Mouse (Mus musculus) intestine, postnatal 0 days (tissue): ENCODE results near the gene Tbccd1. TPM values are rescaled to one million over a fixed set of nuclear protein-coding genes. Genes with fewer than 3 reads are reported as not detected.
A peak's percentile ranks its signal among the peaks of the same experiment; 100 is the strongest.

ENCODE experiments used
- ATAC-seq: fragments of 200-750 bp; cut with Nextera tagmentation; 2 replicates; pipeline ENCODE4 v1.8.0; 2017; ENCODE audit warnings: mild to moderate bottlenecking, moderate TSS enrichment, moderate library complexity
- H3K27ac ChIP-seq: fragments of 300-500 bp; sonication (generic); 2 replicates; pipeline ENCODE4 v1.5.1; 2014; ENCODE audit warnings: mild to moderate bottlenecking, low read depth, low read length, moderate library complexity
- H3K27me3 ChIP-seq: fragments of 300-500 bp; sonication (generic); replicated peaks from 2 replicates; pipeline ENCODE4 v1.6.1; 2014; ENCODE audit warnings: low read length, mixed read lengths; ENCODE audit not compliant: control insufficient read depth, insufficient read depth
- H3K36me3 ChIP-seq: fragments of 300-500 bp; sonication (generic); 2 replicates; pipeline ENCODE4 v1.6.1; 2014; ENCODE audit warnings: mild to moderate bottlenecking, moderate library complexity; ENCODE audit not compliant: control insufficient read depth, insufficient read depth
- H3K4me1 ChIP-seq: fragments of 300-500 bp; sonication (generic); replicated peaks from 2 replicates; pipeline ENCODE4 v1.6.1; 2014; ENCODE audit warnings: antibody characterized with exemption, low read length, mixed read lengths; ENCODE audit not compliant: control insufficient read depth, insufficient read depth
- H3K4me2 ChIP-seq: fragments of 300-500 bp; sonication (generic); replicated peaks from 2 replicates; pipeline ENCODE4 v1.6.1; 2014; ENCODE audit warnings: low read depth, mild to moderate bottlenecking, moderate library complexity
- H3K4me3 ChIP-seq: fragments of 300-500 bp; sonication (generic); 2 replicates; pipeline ENCODE4 v1.5.1; 2014; ENCODE audit warnings: low read depth, low read length
- H3K9ac ChIP-seq: fragments of 300-500 bp; sonication (generic); 2 replicates; pipeline ENCODE4 v1.6.1; 2014; ENCODE audit warnings: mild to moderate bottlenecking, low read depth, low read length
- H3K9me3 ChIP-seq: fragments of 300-500 bp; sonication (generic); 2 replicates; pipeline ENCODE4 v1.6.1; 2016; ENCODE audit warnings: mixed run types; ENCODE audit not compliant: control insufficient read depth
- CTCF ChIP-seq: sonication (generic); IDR thresholded peaks from 2 replicates; pipeline ENCODE4 v1.5.1; 2016; ENCODE audit warnings: low read depth, mild to moderate bottlenecking, control low read depth, antibody characterized with exemption, moderate library complexity
- WGBS: fragments of 180-500 bp; shearing (Covaris S2); extraction: QIAGEN DNeasy Blood & Tissue Kit; methylation state at CpG from one replicate; pipeline ENCODE4 v1.1.7; 2014; 5-methylcytosine and 5-hydroxymethylcytosine counted together
- polyA plus RNA-seq: library from polyadenylated mRNA; unstranded; fragments of >200 nt; fragmentation: Nextera tagmentation; extraction: Ambion mirVana; gene quantifications from 2 replicates; pipeline ENCODE4 v1.2.1, GENCODE M21; 2015

Tbccd1 gene
- polyA plus RNA-seq, 1 experiment from 2014 or later, result 14.0 TPM

DNA sequence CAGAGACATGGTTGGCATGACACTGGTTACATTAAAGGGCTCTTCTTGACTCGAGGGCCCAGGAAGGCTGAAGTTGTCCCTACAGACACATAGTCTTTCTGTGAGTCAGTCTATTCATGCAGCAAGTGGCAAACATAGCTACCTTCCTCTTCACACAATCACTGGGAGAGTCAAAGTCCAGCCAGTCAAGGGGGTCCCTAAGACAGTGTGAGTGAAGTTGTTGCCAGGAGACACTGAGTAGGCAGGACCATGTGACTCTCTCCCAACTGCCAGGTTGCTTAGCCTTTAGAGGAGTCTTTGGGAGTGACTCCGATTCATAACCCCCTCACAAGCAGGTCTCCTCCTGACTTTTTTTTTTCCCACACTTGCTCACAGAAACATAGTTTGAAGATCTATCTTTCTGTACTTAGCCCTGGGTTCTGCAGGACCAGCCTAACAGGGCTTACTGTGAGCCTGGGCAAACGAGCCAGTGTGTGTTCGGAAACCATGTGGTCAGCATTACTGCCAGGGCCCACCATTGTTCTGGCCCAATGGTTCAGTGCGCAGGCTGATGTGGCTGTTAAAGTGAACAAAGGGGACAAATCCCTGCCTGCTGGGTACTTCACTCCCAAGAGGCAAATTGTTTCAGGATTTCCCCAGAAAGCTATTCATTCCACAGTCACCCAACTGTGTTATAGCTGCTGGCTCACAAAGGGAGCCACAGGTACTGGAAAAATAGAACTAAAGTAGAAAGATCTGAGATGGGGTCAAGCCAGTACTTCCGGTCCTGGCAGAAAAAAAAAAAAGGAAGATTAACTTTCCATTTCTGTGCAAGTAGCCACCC is 57.2 kb downstream of the Tbccd1 start:
- H3K36me3 ChIP-seq, result no peaks in the 10 kb centered on the region
- no peak overlapping the region for H3K9ac ChIP-seq
- TF ChIP-seq CTCF, result no peak
- no peaks in the 10 kb centered on the region for H3K27me3 ChIP-seq
- no peak for ATAC-seq
- no peaks in the 10 kb centered on the region for H3K9me3 ChIP-seq
- H3K4me3 ChIP-seq, result no peak overlapping the region
- H3K4me1 ChIP-seq, result no peaks in the 10 kb centered on the region
- H3K4me2 ChIP-seq, result no peak overlapping the region
- WGBS, result 73% methylated on average over 6 of the region's 6 CpGs
- no peak overlapping the region for H3K27ac ChIP-seq

DNA sequence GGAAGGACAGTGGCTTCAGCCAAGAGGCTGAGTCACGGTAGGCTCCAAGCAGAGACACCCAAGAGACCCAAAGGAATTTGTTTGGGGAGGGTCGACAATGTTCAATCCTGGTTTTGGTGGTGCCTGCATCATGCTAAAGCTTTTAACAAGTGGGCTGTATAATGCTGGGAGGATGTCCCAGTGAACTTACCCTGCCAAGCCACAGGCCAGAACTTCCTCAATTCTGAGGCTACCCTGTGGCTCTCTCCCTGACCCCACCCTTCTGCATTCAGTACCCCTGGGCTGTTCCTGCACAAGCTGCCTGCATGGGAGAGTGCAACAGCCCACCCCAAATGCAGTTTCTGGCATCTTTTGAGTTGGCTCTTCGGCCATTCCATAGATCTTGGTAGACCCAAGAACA is 58.9 kb downstream of the Tbccd1 start:
- no peaks in the 10 kb centered on the region for H3K4me1 ChIP-seq
- no peak for ATAC-seq
- H3K9me3 ChIP-seq, result no peaks in the 10 kb centered on the region
- H3K9ac ChIP-seq, result no peak overlapping the region
- H3K27ac ChIP-seq, result no peak overlapping the region
- no peaks in the 10 kb centered on the region for H3K27me3 ChIP-seq
- 71% methylated on average over 3 of the region's 3 CpGs for WGBS
- no peaks in the 10 kb centered on the region for H3K36me3 ChIP-seq
- no peak overlapping the region for H3K4me2 ChIP-seq
- no peak for TF ChIP-seq CTCF
- no peak overlapping the region for H3K4me3 ChIP-seq

DNA sequence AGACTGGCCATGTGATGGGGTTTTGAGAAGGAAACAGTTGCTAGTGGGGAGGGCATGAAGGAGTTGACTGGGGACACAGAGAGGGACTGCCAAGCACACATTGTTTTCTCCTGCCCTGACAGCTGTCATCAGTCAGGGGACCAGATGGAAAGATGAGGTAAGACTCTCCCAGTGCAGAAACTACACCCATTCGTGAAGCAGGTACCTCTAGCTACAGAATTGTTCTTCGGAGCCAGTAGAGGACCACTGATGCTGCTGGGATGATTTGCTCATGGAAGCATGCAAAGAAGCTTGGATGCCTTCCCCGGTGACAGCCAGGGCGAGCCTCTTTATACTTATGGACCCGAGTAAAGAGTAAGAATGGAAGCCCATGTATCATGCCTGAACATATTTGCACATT is 59.9 kb downstream of the Tbccd1 start:
- H3K27ac ChIP-seq, result no peak overlapping the region
- H3K36me3 ChIP-seq, result no peaks in the 10 kb centered on the region
- no peak for ATAC-seq
- H3K4me1 ChIP-seq, result no peaks in the 10 kb centered on the region
- no peak overlapping the region for H3K9ac ChIP-seq
- no peaks in the 10 kb centered on the region for H3K9me3 ChIP-seq
- H3K4me2 ChIP-seq, result no peak overlapping the region
- WGBS, result 71% methylated on average over 5 of the region's 5 CpGs
- TF ChIP-seq CTCF, result no peak
- no peak overlapping the region for H3K4me3 ChIP-seq
- no peaks in the 10 kb centered on the region for H3K27me3 ChIP-seq

DNA sequence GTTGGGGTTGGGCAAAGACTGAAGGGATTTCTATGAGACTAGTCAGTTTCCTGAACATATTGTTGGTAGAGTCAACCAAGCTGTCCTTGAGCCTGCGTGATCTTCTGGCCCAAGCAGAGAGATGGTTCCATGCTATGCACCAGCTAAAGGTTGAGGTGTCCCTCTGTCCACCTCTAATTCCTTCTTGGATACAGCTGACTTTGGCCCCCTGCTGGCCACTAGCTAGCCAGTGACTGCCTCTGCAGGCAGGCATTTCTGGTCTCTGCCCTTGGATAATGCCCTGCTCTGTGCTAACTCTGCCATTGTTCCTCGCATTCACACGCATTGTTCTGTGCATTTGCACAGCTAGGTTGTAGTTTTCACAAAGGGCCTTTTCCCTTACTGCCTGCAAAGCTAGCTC is 62.0 kb downstream of the Tbccd1 start:
- H3K4me2 ChIP-seq, result no peak overlapping the region
- no peak for ATAC-seq
- no peak overlapping the region for H3K27ac ChIP-seq
- no peak overlapping the region for H3K4me3 ChIP-seq
- WGBS, result 80% methylated on average over 3 of the region's 3 CpGs
- H3K9ac ChIP-seq, result no peak overlapping the region
- peak; percentile 66 for TF ChIP-seq CTCF
- no peaks in the 10 kb centered on the region for H3K9me3 ChIP-seq
- no peaks in the 10 kb centered on the region for H3K4me1 ChIP-seq
- H3K36me3 ChIP-seq, result no peaks in the 10 kb centered on the region
- no peaks in the 10 kb centered on the region for H3K27me3 ChIP-seq

DNA sequence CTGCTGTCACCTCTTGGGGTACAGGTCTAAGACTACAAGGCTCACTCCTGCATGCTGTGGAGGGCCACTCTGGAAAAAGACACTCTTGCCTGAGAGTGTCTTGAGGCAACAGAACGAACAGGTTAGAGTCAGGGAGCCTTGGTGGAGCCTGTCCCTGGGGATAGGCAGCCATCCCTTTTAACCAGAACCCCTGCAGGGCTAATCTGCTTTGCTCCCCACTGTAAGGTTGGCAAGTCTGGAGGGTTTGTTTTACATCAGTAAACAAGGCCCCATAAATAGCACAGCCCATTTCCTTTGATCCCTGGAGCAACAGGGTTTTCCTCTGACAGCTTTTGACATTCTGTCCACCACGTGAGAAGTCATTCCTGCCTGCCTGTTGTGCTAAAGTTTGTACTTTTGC is 66.2 kb downstream of the Tbccd1 start:
- TF ChIP-seq CTCF, result no peak
- Histone ChIP-seq H3K4me2 (no peak overlapping the region), H3K27ac (no peak overlapping the region), H3K36me3 (no peaks in the 10 kb centered on the region), H3K4me1 (no peaks in the 10 kb centered on the region), H3K9ac (no peak overlapping the region), H3K4me3 (no peak overlapping the region), H3K27me3 (no peaks in the 10 kb centered on the region), H3K9me3 (no peaks in the 10 kb centered on the region)
- ATAC-seq, result no peak
- WGBS, result 35% methylated on average over 2 of the region's 2 CpGs

DNA sequence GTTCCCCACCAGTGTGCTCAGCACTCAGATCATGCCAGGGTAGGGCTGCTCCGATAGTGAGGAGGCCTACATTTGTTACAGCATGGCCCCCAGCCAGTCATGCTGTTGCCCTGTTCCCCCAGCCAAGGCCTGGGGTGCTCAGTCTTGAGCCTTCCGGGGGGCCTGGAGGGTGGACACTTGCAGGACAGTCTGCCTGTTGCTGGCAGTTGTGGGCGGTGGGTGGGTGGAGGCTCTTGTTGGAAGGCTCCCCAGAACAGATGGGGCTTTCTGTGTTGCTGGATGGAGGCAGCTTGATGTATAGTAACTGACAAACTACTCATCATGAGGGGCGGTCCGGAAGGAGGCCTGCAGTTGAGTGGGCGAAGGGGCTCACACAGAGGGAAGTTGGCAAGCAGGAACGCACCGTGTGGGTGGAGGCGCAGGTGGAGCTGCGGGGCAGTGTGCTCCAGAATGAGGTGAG is 67.5 kb downstream of the Tbccd1 start:
- H3K4me3 ChIP-seq, result no peak overlapping the region
- H3K27ac ChIP-seq, result no peak overlapping the region
- TF ChIP-seq CTCF, result no peak
- H3K9ac ChIP-seq, result no peak overlapping the region
- WGBS, result 56% methylated on average over 10 of the region's 10 CpGs
- no peak overlapping the region for H3K4me2 ChIP-seq
- no peaks in the 10 kb centered on the region for H3K36me3 ChIP-seq
- ATAC-seq, result no peak
- H3K9me3 ChIP-seq, result no peaks in the 10 kb centered on the region
- no peaks in the 10 kb centered on the region for H3K27me3 ChIP-seq
- H3K4me1 ChIP-seq, result no peaks in the 10 kb centered on the region

DNA sequence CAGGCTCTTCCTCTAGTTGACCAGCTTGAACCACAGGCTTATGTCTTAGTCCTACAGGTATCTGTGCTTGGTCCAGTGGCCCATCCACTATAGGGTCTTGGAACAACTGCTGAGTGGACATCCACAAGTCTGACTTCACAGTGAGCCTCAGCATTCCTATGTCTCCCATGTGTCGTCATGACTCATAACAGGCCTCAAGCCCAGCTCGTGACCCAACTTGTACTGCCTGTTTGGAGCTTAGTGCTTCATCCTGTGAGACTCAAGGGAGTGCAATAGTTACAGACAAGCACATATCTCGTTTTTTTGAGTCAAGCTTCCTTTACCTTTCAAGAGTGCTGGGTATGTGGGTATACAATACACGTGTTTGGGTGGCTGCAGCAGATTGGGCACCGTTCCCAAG is 74.8 kb downstream of the Tbccd1 start:
- no peaks in the 10 kb centered on the region for H3K4me1 ChIP-seq
- no peaks in the 10 kb centered on the region for H3K36me3 ChIP-seq
- no peak overlapping the region for H3K9ac ChIP-seq
- no peak for TF ChIP-seq CTCF
- H3K4me2 ChIP-seq, result no peak overlapping the region
- no peak for ATAC-seq
- H3K9me3 ChIP-seq, result no peaks in the 10 kb centered on the region
- no peaks in the 10 kb centered on the region for H3K27me3 ChIP-seq
- 83% methylated on average over 5 of the region's 5 CpGs for WGBS
- no peak overlapping the region for H3K4me3 ChIP-seq
- no peak overlapping the region for H3K27ac ChIP-seq
